Mouse (Mus musculus) MEL (cell line): ENCODE measurements around the gene Megf9.

Experiments used
- CTCF ChIP-seq, 3 experiments: IDR thresholded peaks in 2 of 3; conservative IDR thresholded peaks in 1 of 3; 2 replicates each; pipeline ENCODE4 v1.5.1; 2011 to 2012; ENCODE audit warnings: low read length in 3 of 3, low read depth in 2 of 3, mild to moderate bottlenecking in 2 of 3, improper control_type of control experiment in 1 of 3, inconsistent platforms in 1 of 3, mixed read lengths in 1 of 3, moderate library complexity in 1 of 3; ENCODE audit not compliant: control insufficient read depth in 1 of 3, insufficient read depth in 1 of 3, poor library complexity in 1 of 3, severe bottlenecking in 1 of 3
- JUND ChIP-seq: IDR thresholded peaks from 2 replicates; pipeline ENCODE4 v1.6.1; 2011; ENCODE audit warnings: low read depth, mild to moderate bottlenecking, improper control_type of control experiment, low read length
- KAT2A ChIP-seq: conservative IDR thresholded peaks from 2 replicates; pipeline ENCODE4 v1.6.1; 2012; ENCODE audit warnings: low read depth, low read length, improper control_type of control experiment, inconsistent platforms
- MEF2A ChIP-seq: IDR thresholded peaks from 2 replicates; pipeline ENCODE4 v1.6.1; 2014; ENCODE audit warnings: low read depth, mild to moderate bottlenecking, inconsistent platforms, low read length, improper control_type of control experiment; ENCODE audit not compliant: poor library complexity, insufficient replicate concordance, severe bottlenecking; ENCODE audit errors: extremely low read depth
- TAL1 ChIP-seq: IDR thresholded peaks from 2 replicates; pipeline ENCODE4 v1.6.1; 2012; ENCODE audit warnings: mild to moderate bottlenecking, inconsistent platforms, low read length, moderate library complexity, mixed read lengths

- TF ChIP-seq KAT2A (no peak), JUND (no peak), TAL1 (no peak), MEF2A (no peak), CTCF (IDR thresholded peaks at IDR 0.05 in 2 of 3, conservative IDR thresholded peaks at IDR 0.05 in 1 of 3; ENCODE audit: control insufficient read depth in 1 of 3, insufficient read depth in 1 of 3, low read depth in 2 of 3, low read length in 3 of 3, poor library complexity in 1 of 3, severe bottlenecking in 1 of 3) (no peak)
Observed at GRCm38 (mm10) chr4:70391073-70391472, 143.7 kb downstream of the Megf9 start.
